Mouse (Mus musculus) adipocyte (in vitro differentiated cells): ENCODE measurements around the gene Cyth4.
A peak's percentile ranks its signal among the peaks of the same experiment; 100 is the strongest.

ENCODE experiments used
- DNase-seq: peaks from one replicate; pipeline ENCODE4 v3.0.0-alpha.2; 2016; ENCODE audit warnings: low spot score

The Cyth4 gene

DNA sequence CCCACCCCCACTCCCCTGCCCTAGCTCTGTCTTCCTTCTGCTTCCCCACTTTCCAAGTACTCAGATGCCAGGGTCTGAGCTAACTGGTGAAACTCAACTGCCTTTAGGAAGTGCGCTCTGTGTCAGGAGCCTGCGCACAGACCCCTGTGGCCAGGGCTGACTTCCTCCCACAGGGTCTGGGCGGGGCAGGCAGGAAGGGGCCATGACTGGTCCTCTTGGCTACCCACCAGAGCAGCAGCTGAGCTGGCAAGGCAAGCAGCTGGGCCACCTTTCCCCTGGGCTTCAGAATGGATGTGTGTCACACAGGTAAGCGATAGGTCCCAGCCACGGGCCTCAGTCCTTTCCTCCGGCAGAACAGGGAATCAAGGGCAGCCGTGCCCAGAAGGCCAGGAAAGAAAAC lies at the start of gene Cyth4:
Cyth4 (plus strand) TSS at position 134 of the 400 bp plus-strand sequence.
- no peak for DNase-seq

DNA sequence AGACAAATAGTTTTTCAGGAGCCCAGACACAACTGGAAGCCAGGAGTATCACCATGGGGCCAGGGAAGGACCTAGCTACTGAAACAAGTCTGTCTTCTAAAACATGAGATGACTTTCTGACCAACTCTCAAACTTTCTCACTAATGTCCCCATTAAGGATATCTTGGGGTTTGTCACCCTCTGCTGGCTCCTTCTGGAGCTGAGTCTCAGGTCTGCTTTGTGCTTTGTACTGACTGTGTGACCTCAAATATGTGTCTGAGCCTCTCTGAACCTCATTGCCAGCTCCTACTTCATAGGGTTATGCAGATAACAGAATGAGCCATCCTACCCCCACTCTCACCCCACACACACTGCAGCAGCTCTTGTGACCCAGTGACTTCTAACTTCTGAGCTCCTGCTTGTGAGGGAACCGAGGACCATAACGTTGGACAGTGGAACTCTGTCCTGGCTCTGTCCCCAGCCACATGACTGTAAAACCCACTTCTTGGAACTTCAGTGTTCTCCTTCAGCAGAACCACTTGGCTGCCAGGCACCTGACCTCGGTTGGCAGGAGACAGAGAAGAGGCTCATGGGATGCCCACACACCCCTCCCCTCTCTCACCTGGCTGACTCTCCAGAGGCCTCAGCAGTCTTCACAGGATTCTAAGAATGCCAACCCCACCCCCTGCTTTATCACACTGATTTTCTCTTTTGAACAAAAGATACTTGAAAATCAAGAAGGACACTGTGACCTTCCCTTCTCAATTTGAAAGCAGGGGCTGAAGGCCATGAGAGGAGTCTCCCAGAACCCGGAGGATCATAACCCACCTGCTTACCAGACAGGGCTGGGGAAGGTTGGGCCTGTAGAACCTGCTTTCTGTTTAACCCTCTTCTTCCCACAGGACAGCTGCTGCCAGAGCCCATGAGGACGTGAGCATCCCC lies 49.2 kb upstream of the Cyth4 start:
- DNase-seq: peak; percentile 56

DNA sequence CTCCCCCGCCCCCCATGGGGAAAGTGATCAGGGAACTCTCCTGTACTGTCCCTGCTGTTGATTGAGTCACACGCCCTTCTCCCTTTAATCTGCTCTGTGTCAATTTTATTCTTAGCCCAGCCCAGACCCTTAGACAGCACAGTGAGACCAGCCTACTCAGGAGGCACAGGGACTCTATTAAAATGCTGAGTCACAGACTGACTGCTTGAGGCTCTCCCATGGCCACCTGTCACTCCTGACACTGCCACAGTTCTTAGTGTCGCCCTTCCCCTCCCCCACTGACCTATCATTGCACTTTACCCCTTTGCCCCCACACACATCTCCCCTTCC lies 48.5 kb upstream of the Cyth4 start:
- no peak for DNase-seq

DNA sequence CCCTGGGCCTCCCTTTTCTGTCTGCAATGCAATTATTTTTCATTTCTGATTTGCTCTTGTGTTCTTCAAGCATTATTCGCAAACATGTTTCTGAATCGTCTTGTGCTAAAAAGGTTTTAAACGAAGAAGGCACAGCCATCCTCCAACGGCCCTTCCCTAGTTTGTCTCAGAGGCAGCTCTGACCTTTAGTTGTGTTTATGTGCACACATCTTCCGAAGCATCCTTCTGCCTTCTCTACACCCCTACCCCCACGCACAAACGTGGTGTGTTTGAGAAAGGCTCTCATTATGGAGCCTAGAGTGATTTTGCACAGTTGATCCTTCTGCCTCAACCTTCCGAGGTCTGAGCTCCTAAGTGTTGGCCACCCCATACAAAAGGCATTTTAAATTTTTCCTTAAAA lies 48.1 kb upstream of the Cyth4 start:
- DNase-seq: no peak

DNA sequence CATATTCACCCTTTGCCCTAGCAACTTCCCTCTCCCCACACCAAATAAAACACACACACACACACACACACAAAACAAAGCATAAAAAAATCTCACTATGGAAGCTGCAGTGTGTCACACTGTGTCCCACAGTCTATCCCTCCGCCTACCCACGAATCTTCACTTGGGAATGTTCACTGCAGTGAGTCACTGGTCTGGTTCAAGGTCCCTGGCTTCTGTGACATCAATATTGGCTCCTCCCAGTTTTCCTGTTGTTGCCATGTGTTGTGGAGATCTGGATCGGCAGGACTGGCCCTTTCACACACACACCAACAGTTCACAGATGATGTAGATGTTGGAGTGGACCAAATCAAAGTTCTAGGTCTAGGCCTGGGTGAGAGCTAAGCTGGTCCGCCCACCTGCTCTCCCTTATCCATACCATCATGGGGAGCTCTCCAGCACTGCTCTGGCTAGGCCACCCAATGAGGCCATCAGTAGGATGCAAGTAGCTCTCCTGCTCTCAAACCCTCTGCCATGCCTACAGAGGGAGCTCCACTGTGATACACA lies 47.6 kb upstream of the Cyth4 start:
- DNase-seq: peak; percentile 16

DNA sequence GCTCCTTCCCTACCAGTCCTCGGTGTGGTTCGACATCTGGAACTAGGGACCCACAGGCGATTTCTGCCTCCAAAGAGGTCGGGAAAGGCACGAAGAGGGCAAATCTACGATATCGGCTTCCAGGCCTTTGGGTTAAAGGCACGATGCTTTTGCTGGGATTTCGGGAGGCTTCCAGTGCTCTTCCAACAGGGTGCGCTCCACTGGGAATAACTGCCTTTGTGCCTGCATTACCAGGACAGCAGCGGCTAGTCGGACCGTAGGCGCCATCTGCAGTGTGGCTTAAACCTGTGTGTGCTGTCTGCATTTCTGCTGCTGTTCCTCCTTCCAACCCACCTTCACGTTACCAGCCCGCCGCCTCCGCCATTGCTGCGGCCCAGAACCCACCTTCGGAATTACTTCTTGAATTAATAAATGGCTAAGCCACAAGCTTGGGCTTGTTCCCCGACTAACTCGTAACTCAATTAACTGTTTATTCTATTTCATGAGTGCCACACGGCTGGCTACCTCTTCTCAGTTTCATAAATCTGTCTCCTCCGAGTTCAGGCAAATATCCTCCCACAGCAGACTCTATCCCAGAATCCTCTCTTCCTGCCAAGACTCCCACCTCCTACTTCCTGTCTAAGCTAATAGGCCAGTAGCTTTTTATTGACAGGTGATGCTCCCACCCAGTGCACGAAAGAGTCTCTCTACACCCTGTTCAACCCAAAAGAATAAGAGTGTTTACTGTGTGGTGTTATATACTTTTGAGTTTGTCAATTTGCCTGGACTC lies 42.1 kb upstream of the Cyth4 start:
- DNase-seq: no peak

DNA sequence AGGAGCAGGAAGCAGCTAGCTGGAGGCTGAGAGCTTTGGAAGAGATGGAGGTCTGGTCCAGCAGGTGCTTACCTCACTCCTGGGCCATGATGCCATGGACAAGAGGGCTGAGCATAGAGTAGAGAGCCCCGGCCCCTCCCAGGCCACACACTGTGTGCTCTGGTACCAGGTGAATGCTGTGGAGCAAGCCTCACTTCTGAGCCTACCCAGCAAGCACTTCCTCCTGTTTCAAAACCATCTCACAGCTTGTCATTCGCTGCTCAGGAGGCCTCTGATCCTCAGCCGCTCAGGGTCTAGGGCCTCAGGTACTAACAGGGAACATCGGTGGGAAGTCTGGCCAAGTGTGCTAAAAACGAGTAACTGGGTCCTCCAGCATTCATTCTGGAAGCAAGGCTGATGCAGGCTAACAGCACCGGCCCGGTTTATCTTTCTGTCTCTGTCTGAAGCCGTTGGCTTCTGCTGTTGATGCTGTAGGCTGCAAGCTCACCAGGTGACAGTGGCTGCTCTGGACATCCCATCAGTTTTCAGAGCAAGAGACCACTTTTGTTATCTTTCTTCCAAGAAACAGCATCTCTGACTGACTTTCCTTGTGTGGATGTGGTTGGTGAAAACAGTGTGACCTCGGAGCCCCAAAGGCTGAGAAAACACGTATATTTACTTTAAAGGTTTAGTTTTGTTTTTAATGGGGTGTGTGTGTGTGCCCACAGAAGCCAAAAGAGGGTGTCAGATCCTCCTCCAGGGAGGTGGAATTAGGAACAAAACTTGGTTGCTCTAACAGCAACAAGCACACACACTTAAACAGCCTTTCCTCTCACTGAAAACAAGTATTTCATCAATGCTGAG lies 38.9 kb upstream of the Cyth4 start:
- no peak for DNase-seq

DNA sequence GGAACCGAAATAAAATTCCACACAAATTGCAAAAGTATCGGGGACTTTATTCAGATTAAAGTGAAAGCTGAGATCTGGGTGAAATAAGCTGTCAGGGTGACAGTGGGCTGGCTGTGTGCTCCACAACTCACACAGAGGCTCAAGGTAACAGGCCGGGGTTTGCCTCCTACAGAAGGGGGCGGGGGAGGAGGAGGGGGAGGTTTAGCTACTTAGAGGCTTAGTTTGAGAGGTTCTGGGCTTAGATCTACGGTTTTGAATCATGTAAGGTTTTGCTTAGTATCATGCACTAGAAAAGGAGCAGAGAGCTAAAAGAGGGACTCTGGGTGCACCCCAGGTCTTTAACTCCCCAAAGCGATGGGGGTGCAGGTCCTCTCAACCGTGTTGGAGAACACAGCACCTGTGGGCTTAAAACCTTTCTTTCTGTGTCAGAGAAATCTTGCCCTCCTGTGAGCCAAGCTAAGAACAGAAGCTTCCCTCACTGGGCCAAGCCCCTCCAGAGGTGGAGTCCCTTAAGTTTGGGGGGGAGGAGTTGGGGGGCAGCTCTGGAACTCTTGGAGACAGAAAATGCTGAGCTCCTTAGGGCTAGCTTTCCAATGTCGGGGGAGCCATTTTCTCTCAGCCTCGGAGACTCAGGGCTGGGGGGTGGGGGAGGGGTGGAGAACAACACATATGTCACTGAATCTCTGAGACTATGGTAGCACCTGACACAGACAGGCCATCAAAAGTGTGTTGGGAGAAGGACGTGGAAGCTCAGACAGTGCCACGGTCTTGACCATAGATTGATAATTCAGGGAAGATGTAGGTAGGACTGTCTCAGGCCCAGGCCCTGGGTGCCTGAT lies 37.5 kb upstream of the Cyth4 start:
- DNase-seq: no peak

DNA sequence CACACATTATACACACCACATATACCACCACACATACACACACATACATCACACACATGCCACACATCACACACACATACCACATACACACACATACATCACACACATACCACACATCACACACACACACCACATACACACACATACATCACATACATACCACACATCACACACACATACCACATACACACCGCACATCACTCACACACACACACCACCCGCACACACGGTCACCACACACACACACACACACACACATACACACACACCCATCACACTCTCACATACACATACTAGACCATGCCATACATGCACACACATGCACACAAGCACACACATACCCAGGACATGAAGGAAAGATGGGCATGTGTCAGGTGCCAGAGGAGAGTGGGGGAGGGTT lies 33.5 kb upstream of the Cyth4 start:
- no peak for DNase-seq

DNA sequence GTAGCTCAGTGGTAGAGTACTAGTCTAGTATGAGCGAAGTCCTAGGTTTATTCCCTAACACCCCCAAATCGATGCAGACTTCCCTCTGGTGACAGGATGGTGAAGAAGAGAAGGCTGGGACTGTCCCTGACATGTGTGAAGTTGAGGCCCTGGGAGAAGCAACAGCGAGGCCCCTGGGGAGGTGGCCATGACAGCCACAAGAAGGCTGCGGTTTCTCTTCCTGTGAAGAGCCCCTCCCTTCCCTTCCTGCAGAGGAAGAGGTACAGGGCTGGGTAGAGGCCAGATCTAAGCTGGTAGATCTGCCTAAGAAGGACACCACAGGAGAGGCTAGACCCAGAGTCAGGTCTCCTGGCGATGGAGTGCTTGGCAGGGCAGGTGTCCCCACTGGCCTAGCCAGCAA lies 32.9 kb upstream of the Cyth4 start:
- no peak for DNase-seq

DNA sequence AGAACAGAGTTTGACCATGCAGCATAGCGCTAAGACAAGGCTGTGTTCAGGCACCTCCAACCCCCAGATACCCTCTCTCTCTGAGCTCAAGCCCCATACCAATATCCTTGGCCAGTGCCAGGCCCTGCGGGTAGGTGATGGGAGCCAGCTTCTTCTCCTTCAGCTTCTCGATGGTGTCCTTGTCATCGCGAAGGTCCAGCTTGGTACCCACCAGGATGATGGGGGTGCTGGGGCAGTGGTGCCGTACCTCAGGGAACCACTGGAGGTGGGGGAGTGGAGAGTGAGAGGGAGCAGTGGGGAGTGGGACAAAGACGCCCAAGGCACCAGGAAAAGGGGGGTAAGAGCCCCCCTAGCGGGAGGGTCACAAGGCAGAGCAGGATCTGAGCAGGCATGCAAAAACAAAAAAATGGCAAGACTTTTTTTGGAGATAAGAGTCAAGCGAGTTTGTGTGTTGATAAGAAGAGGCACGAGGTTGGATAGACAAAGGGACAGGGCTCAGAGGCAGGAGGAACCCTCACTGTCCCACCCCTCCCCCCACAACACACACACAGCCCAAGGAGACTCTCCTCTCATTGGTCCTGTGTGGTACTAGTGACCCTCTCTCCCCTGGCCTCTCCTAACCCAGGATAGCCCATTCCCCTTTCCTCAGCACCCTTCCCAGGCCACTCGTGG lies 31.9 kb upstream of the Cyth4 start:
- no peak for DNase-seq

DNA sequence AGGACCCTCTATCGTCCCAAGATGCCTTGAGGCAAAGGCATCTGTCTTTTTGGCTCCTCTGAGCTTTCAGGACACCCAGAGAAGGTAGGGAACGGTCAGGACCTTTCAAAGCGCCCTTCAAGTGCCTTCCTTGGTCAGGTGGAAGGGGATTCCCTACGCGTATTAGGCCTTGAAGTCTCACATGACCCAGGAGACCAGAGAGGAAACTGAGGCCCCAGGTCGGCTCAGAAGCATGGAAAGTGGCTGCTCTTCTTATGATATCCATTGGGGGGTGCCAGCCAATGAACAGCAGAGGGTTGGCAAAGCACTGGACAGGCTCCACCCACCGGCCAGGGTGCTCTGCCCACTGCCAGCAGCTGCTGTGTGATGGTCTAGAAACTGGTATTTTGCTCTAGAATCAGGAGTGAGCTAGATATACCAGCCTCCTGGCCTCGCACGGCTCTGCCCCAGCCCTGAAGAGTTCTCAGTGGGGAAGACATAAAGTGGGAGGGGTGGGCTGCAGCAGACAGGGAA lies 29.2 kb upstream of the Cyth4 start:
- no peak for DNase-seq

DNA sequence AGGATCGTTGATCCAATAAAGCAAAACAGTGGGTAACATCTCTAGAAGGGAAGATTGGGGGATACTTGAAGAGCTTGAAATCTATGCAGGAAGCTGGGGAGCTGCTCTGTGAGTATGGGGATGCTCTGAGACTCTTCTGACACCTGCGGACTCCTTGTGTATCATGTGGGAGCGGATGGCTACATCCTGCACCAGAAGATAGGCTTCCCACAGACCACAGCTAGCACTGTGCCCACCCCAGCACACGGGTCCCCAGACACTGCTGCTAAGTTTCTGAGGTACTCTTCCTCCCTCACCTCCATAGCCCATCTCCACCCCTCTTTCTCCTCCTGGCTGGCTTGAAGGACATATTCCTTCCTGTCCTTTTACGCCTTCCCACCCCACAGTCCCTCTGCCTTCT lies 26.7 kb upstream of the Cyth4 start:
- DNase-seq: no peak

DNA sequence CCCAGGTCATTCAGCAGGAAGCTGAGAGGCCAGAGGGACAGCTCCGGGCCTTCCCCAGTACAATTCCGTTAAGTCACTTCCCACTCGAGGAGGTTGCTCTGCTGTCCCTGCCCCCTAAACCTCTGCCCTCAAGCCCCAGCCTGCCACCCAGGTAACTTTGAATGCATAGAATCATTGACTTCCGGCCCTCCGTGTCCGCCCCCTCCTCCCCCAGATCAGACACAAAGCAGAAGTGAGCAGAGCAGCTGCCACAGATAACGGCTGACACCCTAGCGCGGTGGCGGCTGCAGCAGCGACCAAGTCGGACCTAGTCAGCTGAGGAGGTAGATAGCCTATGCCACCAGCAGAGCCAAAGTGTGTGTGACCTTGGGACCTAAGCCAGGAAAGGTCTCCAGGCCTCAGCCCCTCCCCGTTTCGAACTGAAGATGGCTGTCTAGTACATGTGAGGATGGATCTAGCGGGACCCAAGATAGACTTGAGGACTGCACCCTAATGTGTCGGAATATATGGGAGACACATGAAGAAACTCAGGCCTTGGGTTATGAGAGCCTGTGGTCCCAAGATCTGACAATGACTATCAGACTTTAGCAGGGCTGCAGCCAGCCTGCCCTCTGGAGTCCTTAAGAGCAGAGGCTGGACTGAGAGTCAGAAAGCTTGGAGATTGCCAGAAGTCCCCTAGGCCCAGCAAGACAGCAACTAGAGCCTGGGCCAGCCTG lies 25.1 kb upstream of the Cyth4 start:
- no peak for DNase-seq

DNA sequence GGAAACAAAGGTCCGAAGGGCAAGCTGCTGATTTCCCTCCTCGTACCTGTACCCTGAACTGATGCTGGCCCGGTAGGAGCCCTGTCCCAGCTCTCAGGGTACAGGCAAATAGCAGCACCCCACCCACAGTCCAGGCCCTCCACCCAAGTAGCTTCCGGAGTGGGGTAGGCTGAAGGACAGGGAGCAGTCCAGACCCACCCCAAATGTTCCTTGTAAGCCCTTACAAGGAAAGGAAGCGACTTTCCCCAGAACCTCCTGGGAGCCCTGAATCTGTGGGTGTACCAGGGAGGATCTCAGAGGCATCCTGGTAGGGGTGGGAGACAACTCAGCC lies 24.6 kb upstream of the Cyth4 start:
- DNase-seq: no peak

DNA sequence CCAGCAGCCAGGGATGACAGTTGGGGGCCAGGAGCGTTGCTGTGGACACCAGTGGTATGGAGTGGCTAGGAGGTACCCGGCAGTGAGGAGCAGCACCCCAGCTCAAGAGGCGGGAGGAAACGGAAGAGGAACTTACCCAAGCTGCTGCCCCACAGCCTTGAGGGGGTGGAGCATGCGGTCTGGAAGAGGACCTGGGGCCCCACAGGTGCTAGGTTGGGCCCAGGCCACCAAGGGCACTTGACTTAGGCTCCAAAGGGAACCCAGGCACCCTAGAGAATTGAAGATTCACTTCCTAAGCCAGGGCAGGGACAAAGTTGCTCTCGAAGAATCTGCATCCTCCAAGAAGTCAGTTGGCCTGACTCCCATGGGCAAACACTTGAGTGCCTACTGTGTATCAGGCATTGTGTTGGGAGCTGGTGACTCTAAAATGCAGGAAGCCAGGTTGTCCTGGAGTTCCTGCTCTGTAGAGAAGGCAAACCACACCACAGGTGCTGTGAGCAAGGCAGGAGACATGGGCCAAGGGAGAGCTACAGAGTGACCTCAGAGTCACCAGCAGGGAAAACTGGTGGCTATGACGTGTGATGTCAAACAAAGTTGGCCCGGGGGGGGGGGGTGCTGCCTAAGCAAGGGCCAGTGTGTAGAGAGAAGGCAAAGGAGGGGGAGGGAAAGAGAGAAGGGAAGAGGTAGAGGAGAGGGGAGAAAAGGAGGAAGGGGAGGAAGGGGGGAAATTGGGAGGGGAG lies 24.0 kb upstream of the Cyth4 start, which contains the start of gene Rac2:
Rac2 (minus strand) TSS at position 126 of the 740 bp plus-strand sequence.
- DNase-seq: no peak

DNA sequence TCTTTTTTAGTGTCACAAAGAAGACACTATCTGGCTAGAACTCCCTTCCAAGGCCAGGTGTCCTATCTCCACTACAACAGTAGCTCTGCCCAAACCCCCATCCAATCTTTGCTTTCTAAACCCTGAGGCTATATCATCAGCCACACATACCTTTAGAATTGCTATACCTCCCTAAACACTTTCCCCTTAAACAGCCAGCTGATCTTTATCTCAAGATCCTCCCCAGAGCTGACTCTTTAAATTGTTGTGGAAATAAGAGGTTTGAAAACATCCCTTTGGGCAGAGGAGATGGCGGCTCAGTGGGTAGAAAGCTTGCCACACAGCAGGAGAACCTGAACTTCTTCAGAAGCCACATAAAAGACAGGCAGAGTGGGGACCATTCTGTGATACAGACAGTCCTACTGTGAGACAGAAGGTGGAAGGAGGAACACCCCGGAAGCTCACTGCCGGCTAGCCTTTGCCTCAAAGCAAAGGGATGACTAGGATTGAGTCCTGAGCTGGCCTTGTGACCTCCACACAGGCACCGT lies 20.5 kb upstream of the Cyth4 start:
- no peak for DNase-seq

DNA sequence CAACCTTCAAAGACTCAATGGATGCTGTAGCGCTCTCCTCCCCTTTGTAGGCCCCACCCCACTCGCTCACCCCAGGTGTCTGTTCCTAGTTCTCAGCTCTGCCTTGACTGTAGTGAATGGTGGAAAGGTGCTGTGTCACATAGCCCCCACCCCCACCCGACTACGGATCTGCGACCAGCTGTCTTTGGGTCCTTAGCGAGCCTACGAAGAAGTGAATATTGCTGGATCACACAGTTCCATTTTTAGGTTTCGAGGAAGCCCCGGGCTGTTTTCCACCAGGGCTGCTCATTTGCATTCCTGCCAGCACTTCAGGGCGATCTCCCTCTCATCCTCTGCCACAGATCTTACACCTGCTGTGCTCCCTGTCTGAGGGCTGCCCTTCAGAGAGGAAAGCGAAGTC lies 13.5 kb upstream of the Cyth4 start:
- no peak for DNase-seq

DNA sequence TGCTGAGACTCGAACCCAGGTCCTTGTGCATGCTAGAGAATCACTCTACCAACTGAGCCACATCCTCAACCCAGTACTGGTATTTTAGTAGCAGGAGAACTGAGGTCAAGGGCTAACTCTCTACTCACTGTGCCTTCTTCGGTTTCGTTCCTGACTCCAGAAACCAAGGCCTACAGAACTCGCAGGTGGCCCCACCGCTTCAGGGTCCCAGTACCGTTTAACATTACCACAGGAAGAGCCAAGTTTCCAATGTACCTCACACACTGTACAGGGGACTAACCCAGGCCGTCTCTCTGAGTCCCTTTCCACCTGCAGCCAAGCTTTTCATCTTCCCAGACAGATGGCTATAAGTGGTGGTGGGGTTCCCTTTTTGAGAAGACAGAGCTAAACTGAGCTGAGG lies 11.4 kb upstream of the Cyth4 start:
- no peak for DNase-seq
